Mouse (Mus musculus) R1 (cell line): ENCODE measurements at regions not wholly inside any gene's neighbourhood (a gene's known extent, or its start where the extent isn't known, plus 50 kb on each side); places are given as distances from the start of the nearest gene placed in this dataset.
"Not testable (repeated sequence)": the region's sequence is repeated elsewhere in the genome, so short reads cannot be mapped to it uniquely, and the experiment has no call there.

Experiments
- DNase-seq: peaks from one replicate; pipeline ENCODE4 v3.0.0-alpha.2; 2018; ENCODE audit warnings: low read depth, low spot score

GRCm38 (mm10) chr15:26953818-26954385, 58.5 kb upstream of the Fbxl7 start:
- peak; percentile 54 for DNase-seq

GRCm38 (mm10) chr15:26958980-26959379, 63.6 kb upstream of the Fbxl7 start:
- no peak for DNase-seq

GRCm38 (mm10) chr15:26968392-26969025, 73.1 kb upstream of the Fbxl7 start:
- DNase-seq, result no peak

- no peak for DNase-seq
These were observed 75.4 kb upstream of the Fbxl7 start for GRCm38 (mm10) chr15:26970770-26971169.

- DNase-seq, result no peak
These were observed 97.7 kb upstream of the Fbxl7 start for GRCm38 (mm10) chr15:26993054-26993453.

- DNase-seq, result no peak
These were observed 113.7 kb upstream of the Fbxl7 start for GRCm38 (mm10) chr15:27009069-27009468.

GRCm38 (mm10) chr15:27013906-27014658, 118.7 kb upstream of the Fbxl7 start:
- no peak for DNase-seq

GRCm38 (mm10) chr15:27014659-27014974, 119.2 kb upstream of the Fbxl7 start:
- no peak for DNase-seq

- no peak for DNase-seq
These were observed 125.1 kb upstream of the Fbxl7 start for GRCm38 (mm10) chr15:27020471-27020870.

- DNase-seq, result no peak
These were observed 137.9 kb upstream of the Fbxl7 start for GRCm38 (mm10) chr15:27033261-27033660.

GRCm38 (mm10) chr15:27043788-27044187, 148.4 kb upstream of the Fbxl7 start:
- no peak for DNase-seq

GRCm38 (mm10) chr15:27050673-27051072, 155.3 kb upstream of the Fbxl7 start:
- DNase-seq, result no peak

- no peak for DNase-seq
These were observed 168.1 kb upstream of the Fbxl7 start for GRCm38 (mm10) chr15:27063456-27063855.

GRCm38 (mm10) chr15:27063971-27064370, 168.6 kb upstream of the Fbxl7 start:
- DNase-seq, result no peak

- no peak for DNase-seq
These were observed 172.3 kb upstream of the Fbxl7 start for GRCm38 (mm10) chr15:27067691-27068090.

GRCm38 (mm10) chr15:27077926-27078325, 182.5 kb upstream of the Fbxl7 start:
- no peak for DNase-seq

GRCm38 (mm10) chr15:27082826-27083225, 187.4 kb upstream of the Fbxl7 start:
- no peak for DNase-seq

GRCm38 (mm10) chr15:27083596-27083995, 188.2 kb upstream of the Fbxl7 start:
- DNase-seq, result no peak

- no peak for DNase-seq
These were observed 193.8 kb upstream of the Fbxl7 start for GRCm38 (mm10) chr15:27089155-27089554.

- DNase-seq, result no peak
These were observed 198.7 kb upstream of the Fbxl7 start for GRCm38 (mm10) chr15:27094102-27094501.

- DNase-seq, result no peak
These were observed 199.9 kb upstream of the Fbxl7 start for GRCm38 (mm10) chr15:27095231-27095630.

- DNase-seq, result not testable (repeated sequence)
These were observed 206.2 kb upstream of the Fbxl7 start for GRCm38 (mm10) chr15:27101610-27102009.

GRCm38 (mm10) chr15:27109130-27109529, 213.8 kb upstream of the Fbxl7 start:
- no peak for DNase-seq
